Mouse (Mus musculus) liver, postnatal 0 days (tissue): ENCODE data around the gene Sdk1. TPM values are rescaled to one million over a fixed set of nuclear protein-coding genes. Genes with fewer than 3 reads are reported as not detected.
A peak's percentile ranks its signal among the peaks of the same experiment; 100 is the strongest.

Experiments used
- ATAC-seq: fragments of 200-750 bp; cut with Nextera tagmentation; 2 replicates; pipeline ENCODE4 v1.8.0; 2017; ENCODE audit warnings: mild to moderate bottlenecking, moderate library complexity
- DNase-seq: peaks from one replicate; pipeline ENCODE4 v3.0.0-alpha.2; 2016
- H3K27ac ChIP-seq: fragments of 300-500 bp; sonication (generic); 2 replicates; pipeline ENCODE4 v1.5.1; 2014; ENCODE audit warnings: antibody characterized with exemption, moderate library complexity, mild to moderate bottlenecking, low read depth
- H3K27me3 ChIP-seq: fragments of 300-500 bp; sonication (generic); 2 replicates; pipeline ENCODE4 v1.6.1; 2014; ENCODE audit warnings: low read length, control low read depth, mixed read lengths; ENCODE audit not compliant: insufficient read depth
- H3K36me3 ChIP-seq: fragments of 300-500 bp; sonication (generic); replicated peaks from 2 replicates; pipeline ENCODE4 v1.6.1; 2014; ENCODE audit warnings: mild to moderate bottlenecking, control low read depth, low read length, moderate library complexity, mixed read lengths; ENCODE audit not compliant: insufficient read depth
- H3K4me1 ChIP-seq: fragments of 300-500 bp; sonication (generic); 2 replicates; pipeline ENCODE4 v1.6.1; 2014; ENCODE audit warnings: antibody characterized with exemption, mild to moderate bottlenecking, control low read depth; ENCODE audit not compliant: insufficient read depth
- H3K4me2 ChIP-seq: fragments of 300-500 bp; sonication (generic); 2 replicates; pipeline ENCODE4 v1.6.1; 2014; ENCODE audit warnings: low read depth, mild to moderate bottlenecking, low read length, moderate library complexity, mixed read lengths
- H3K4me3 ChIP-seq: fragments of 300-500 bp; sonication (generic); 2 replicates; pipeline ENCODE4 v1.5.1; 2014; ENCODE audit warnings: low read depth, low read length
- H3K9ac ChIP-seq: fragments of 300-500 bp; sonication (generic); replicated peaks from 2 replicates; pipeline ENCODE4 v1.6.1; 2014; ENCODE audit warnings: mild to moderate bottlenecking, moderate library complexity
- H3K9me3 ChIP-seq: fragments of 300-500 bp; sonication (generic); 2 replicates; pipeline ENCODE4 v1.6.1; 2016; ENCODE audit warnings: mild to moderate bottlenecking, control low read depth, low read length, mixed read lengths
- CTCF ChIP-seq: sonication (generic); IDR thresholded peaks from 2 replicates; pipeline ENCODE4 v1.5.1; 2016; ENCODE audit warnings: antibody characterized with exemption, low read depth
- EP300 ChIP-seq: IDR thresholded peaks from 2 replicates; pipeline ENCODE4 v1.6.1; 2016; ENCODE audit warnings: antibody characterized with exemption, low read depth, mild to moderate bottlenecking
- WGBS: fragments of 180-500 bp; shearing (Covaris S2); extraction: QIAGEN DNeasy Blood & Tissue Kit; methylation state at CpG from one replicate; pipeline ENCODE4 v1.1.7; 2014; ENCODE audit not compliant: insufficient replicate concordance; 5-methylcytosine and 5-hydroxymethylcytosine counted together
- polyA plus RNA-seq: library from polyadenylated mRNA; unstranded; fragments of >200 nt; fragmentation: Nextera tagmentation; extraction: Ambion mirVana; gene quantifications from 2 replicates; pipeline ENCODE4 v1.2.1, GENCODE M21; 2015

The Sdk1 gene
- polyA plus RNA-seq, 1 experiment from 2014 or later, result 0.06 TPM

DNA sequence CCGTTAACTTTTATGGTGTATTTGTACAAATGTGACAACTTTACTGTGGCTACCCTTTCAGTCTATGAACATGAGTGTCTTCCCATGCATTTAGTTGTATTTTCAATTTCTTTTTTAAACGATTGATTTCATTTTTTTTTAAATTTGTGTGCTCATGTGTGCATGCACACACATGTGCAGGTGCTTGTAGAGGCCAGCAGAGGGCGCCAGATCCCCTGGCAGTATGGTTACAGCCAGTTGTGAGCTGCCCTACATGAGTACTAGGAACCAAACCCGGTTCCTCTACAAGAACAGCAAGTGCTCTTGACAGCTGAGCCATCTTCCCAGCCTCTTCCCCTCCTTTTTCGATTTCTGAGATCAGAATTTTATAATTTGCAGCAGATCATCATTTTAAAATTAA is 322.9 kb downstream of the Sdk1 start:
- Histone ChIP-seq H3K27me3 (no peaks in the 10 kb centered on the region), H3K27ac (no peak overlapping the region), H3K4me2 (no peak overlapping the region), H3K36me3 (no peaks in the 10 kb centered on the region), H3K9ac (no peak overlapping the region), H3K9me3 (peaks cover 3% of the 10 kb centered on the region; the same call in 1 of the 2 replicates), H3K4me3 (no peak overlapping the region), H3K4me1 (no peaks in the 10 kb centered on the region)
- DNase-seq, result no peak
- no peak for ATAC-seq
- WGBS, result 71% methylated on average over 5 of the region's 5 CpGs
- TF ChIP-seq EP300, result no peak
- peak; percentile 46 for TF ChIP-seq CTCF

DNA sequence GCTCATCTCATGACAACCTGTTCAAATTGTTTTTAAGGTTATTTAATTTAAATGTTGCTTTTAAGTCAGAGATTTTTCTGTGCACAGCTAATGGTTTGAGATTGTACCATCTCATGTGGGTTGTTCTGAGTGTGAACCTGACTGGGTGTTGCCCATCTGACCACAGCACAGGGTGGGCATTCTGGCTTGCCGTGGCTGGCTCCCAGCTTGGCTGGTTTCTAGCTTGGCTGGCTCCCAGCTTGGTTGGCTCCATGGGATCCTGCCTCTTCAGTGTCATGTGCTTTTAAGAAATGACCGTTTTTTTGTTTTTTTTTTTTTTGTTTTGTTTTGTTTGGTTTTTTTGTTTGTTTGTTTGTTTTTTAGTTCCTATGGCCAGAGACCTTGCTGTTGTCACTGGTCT is 326.8 kb downstream of the Sdk1 start:
- H3K27me3 ChIP-seq, result no peaks in the 10 kb centered on the region
- TF ChIP-seq EP300, result no peak
- no peak for TF ChIP-seq CTCF
- no peak for ATAC-seq
- 68% methylated on average over 2 of the region's 2 CpGs for WGBS
- H3K4me2 ChIP-seq, result no peak overlapping the region
- H3K36me3 ChIP-seq, result no peaks in the 10 kb centered on the region
- no peak for DNase-seq
- H3K9ac ChIP-seq, result no peak overlapping the region
- H3K4me3 ChIP-seq, result no peak overlapping the region
- no peak overlapping the region for H3K27ac ChIP-seq
- H3K4me1 ChIP-seq, result no peaks in the 10 kb centered on the region
- H3K9me3 ChIP-seq, result peaks cover 3% of the 10 kb centered on the region; the same call in 1 of the 2 replicates

DNA sequence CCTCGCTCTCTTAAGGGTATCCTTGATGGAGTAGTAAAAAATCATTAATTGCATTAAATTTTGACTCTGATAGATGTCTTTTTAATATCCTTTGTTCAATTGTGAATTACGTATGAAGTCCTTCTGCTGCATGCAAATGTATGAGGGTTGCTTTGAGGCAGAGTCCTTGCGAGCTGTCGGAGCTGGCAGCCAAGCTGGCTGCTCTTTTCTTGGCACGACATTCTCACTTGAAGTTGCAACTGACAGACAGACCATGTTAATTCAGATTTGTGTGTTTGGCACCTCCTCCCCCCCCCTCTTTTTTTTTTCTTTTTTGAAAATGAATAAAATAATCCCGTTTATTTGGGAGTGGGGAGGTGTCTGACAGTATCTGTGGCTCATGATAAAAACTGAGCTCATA is 329.2 kb downstream of the Sdk1 start:
- no peak for TF ChIP-seq CTCF
- no peak for TF ChIP-seq EP300
- no peak for ATAC-seq
- DNase-seq, result no peak
- Histone ChIP-seq H3K9ac (no peak overlapping the region), H3K27ac (no peak overlapping the region), H3K9me3 (no peaks in the 10 kb centered on the region), H3K4me1 (no peaks in the 10 kb centered on the region; the same call in 1 of the 2 replicates), H3K4me2 (no peak overlapping the region), H3K36me3 (no peaks in the 10 kb centered on the region), H3K4me3 (no peak overlapping the region), H3K27me3 (no peaks in the 10 kb centered on the region)
- WGBS, result 77% methylated on average over 6 of the region's 6 CpGs

DNA sequence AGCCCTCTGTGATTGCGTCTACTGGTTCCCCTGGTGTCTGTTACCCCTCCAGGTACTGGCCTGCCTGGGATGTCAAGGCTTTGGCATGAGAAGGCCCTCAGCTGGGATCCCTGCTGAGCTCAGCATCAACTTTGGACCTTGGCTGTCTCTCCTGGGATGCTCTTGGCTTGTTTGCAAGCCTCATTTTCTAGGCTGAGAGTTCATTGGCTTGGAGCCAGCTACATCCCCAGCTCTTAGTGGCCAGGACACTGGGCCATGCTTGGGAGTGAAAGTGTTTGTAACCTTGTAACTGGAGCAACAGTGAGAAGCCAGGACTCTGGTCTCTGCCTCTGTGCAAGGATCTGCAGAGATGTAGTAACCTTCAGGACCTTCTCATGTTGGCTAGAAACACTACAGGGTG is 333.0 kb downstream of the Sdk1 start:
- H3K27ac ChIP-seq, result no peak overlapping the region
- DNase-seq, result peak; percentile 68
- H3K9ac ChIP-seq, result no peak overlapping the region
- H3K4me1 ChIP-seq, result no peaks in the 10 kb centered on the region; the same call in 1 of the 2 replicates
- H3K4me2 ChIP-seq, result no peak overlapping the region
- no peak overlapping the region for H3K4me3 ChIP-seq
- no peak for TF ChIP-seq CTCF
- no peak for TF ChIP-seq EP300
- 70% methylated on average over 1 of the region's 1 CpGs for WGBS
- peak; percentile 96 for ATAC-seq
- no peaks in the 10 kb centered on the region for H3K36me3 ChIP-seq
- H3K27me3 ChIP-seq, result no peaks in the 10 kb centered on the region
- H3K9me3 ChIP-seq, result no peaks in the 10 kb centered on the region

DNA sequence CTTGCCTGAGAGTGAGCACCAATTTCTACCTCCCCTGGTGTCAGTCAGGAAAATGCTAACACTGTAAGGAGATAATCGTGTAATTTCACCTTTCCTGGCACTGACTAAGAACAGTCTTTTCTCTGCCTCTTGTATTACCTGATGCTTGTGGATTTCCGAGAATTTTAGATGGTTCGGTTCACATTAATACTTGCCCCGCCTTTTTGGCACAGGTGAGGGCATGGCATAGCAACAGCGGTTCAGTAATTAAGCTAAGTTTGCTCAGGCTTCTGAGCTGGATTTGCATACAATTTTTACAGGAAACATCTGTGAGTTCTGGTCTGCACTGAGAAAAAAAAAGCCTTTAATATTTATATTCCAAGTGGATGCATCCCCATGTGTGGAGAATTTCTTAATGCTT is 350.0 kb downstream of the Sdk1 start:
- TF ChIP-seq CTCF, result no peak
- no peak for TF ChIP-seq EP300
- no peak for ATAC-seq
- H3K36me3 ChIP-seq, result no peaks in the 10 kb centered on the region

DNA sequence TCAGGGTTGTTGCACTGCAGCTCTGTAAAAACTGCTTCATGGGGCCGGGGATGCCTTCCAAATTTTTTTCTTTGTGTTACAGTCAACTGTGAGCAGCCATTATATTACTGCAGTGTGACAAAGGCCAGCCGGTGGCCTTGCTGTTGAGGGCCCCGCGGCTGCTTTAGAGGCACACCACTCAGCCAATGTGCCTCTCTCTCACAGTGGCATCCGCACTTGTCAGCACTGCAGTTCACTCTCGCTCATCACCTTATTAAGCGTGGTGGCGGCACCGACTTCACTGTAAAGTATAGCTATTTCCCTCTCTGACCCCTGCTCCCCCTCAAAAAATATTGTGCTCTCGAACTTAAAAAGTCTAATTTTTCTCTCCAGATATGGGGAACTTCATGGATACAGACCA is 371.4 kb downstream of the Sdk1 start:
- H3K27me3 ChIP-seq, result no peaks in the 10 kb centered on the region
- TF ChIP-seq CTCF (no peak), EP300 (no peak)
- no peaks in the 10 kb centered on the region for H3K4me1 ChIP-seq
- no peak for DNase-seq
- H3K9ac ChIP-seq, result no peak overlapping the region
- H3K4me3 ChIP-seq, result no peak overlapping the region
- no peak for ATAC-seq
- H3K9me3 ChIP-seq, result no peaks in the 10 kb centered on the region
- no peaks in the 10 kb centered on the region for H3K36me3 ChIP-seq
- no peak overlapping the region for H3K27ac ChIP-seq
- 71% methylated on average over 10 of the region's 10 CpGs for WGBS
- H3K4me2 ChIP-seq, result no peak overlapping the region

More for the DNA sequence above, 350.0 kb downstream of the Sdk1 start:
- Histone ChIP-seq H3K9ac (no peak overlapping the region), H3K9me3 (no peaks in the 10 kb centered on the region), H3K27ac (no peak overlapping the region), H3K4me1 (no peaks in the 10 kb centered on the region), H3K4me2 (no peak overlapping the region), H3K4me3 (no peak overlapping the region), H3K27me3 (no peaks in the 10 kb centered on the region)
- DNase-seq, result no peak
- WGBS, result 74% methylated on average over 5 of the region's 5 CpGs

DNA sequence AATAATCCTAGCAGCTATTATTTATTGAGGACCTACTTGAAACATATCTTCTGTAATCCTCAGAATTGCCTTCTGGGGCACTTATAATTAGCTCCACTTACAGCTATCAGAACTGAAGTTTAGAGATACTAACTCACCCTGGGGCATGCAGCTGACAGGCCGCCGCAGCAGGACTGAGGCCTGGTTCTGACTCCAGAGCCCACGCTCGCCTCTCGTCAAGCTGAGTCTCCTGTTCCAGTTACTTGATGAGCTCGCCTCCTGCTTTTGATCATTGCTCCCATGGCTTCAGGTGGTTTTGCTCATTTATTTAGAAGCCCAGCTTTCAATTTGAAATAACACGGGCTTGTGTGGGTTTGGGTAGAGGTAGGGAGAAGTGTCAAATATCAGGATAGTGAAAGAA is 374.5 kb downstream of the Sdk1 start:
- Histone ChIP-seq H3K27me3 (no peaks in the 10 kb centered on the region), H3K4me3 (no peak overlapping the region), H3K9ac (no peak overlapping the region), H3K4me2 (no peak overlapping the region), H3K36me3 (no peaks in the 10 kb centered on the region), H3K4me1 (no peaks in the 10 kb centered on the region), H3K9me3 (no peaks in the 10 kb centered on the region), H3K27ac (no peak overlapping the region)
- no peak for DNase-seq
- no peak for ATAC-seq
- TF ChIP-seq EP300, result no peak
- no peak for TF ChIP-seq CTCF
- WGBS, result 81% methylated on average over 7 of the region's 7 CpGs
